Mouse (Mus musculus) small intestine, adult 2 months (tissue): ENCODE results near the gene Lrwd1. TPM values are rescaled to one million over a fixed set of nuclear protein-coding genes. Genes with fewer than 3 reads are reported as not detected.

ENCODE experiments used
- H3K27ac ChIP-seq: fragments of 200-500 bp; 2 replicates; pipeline ENCODE4 v1.5.1; 2012; ENCODE audit warnings: low read depth, low read length, control low read depth, inconsistent platforms; ENCODE audit not compliant: insufficient read depth
- H3K27me3 ChIP-seq: fragments of 200-500 bp; 2 replicates; pipeline ENCODE4 v1.6.1; 2012; ENCODE audit warnings: mild to moderate bottlenecking, moderate library complexity, low read length, inconsistent platforms; ENCODE audit not compliant: control insufficient read depth, insufficient read depth
- H3K36me3 ChIP-seq: fragments of 200-500 bp; 2 replicates; pipeline ENCODE4 v1.6.1; 2012; ENCODE audit warnings: mild to moderate bottlenecking, low read length, control low read depth, inconsistent platforms; ENCODE audit not compliant: control insufficient read depth, insufficient read depth
- H3K4me1 ChIP-seq: fragments of 200-500 bp; 2 replicates; pipeline ENCODE4 v1.6.1; 2012; ENCODE audit warnings: low read length, inconsistent platforms, mixed read lengths; ENCODE audit not compliant: control insufficient read depth, insufficient read depth, insufficient read length
- H3K4me3 ChIP-seq: fragments of 200-500 bp; 2 replicates; pipeline ENCODE4 v1.5.1; 2012; ENCODE audit warnings: low read depth, mild to moderate bottlenecking, control low read depth, inconsistent platforms, low read length, moderate library complexity
- CTCF ChIP-seq: fragments of 200-500 bp; IDR thresholded peaks from 2 replicates; pipeline ENCODE4 v1.5.1; 2012; ENCODE audit warnings: low read depth, mild to moderate bottlenecking, control low read depth, inconsistent platforms, low read length, moderate library complexity, mixed read lengths; ENCODE audit not compliant: insufficient replicate concordance, insufficient read length; ENCODE audit errors: extremely low read depth
- POLR2A ChIP-seq: fragments of 200-500 bp; IDR thresholded peaks from 2 replicates; pipeline ENCODE4 v1.6.1; 2012; ENCODE audit warnings: low read depth, mild to moderate bottlenecking, control low read depth, inconsistent platforms, low read length, moderate library complexity
- WGBS: fragments of 180-500 bp; shearing (Covaris S2); methylation state at CpG from one replicate; pipeline ENCODE4 v1.1.7; 2018; 5-methylcytosine and 5-hydroxymethylcytosine counted together
- polyA plus RNA-seq: library from polyadenylated mRNA; depleted of rRNA; stranded (reverse); fragments of >200 nt; gene quantifications from 2 replicates; pipeline ENCODE4 v1.2.3, GENCODE M21; 2012

The Lrwd1 gene
- polyA plus RNA-seq, 1 experiment = 16.9 TPM

DNA sequence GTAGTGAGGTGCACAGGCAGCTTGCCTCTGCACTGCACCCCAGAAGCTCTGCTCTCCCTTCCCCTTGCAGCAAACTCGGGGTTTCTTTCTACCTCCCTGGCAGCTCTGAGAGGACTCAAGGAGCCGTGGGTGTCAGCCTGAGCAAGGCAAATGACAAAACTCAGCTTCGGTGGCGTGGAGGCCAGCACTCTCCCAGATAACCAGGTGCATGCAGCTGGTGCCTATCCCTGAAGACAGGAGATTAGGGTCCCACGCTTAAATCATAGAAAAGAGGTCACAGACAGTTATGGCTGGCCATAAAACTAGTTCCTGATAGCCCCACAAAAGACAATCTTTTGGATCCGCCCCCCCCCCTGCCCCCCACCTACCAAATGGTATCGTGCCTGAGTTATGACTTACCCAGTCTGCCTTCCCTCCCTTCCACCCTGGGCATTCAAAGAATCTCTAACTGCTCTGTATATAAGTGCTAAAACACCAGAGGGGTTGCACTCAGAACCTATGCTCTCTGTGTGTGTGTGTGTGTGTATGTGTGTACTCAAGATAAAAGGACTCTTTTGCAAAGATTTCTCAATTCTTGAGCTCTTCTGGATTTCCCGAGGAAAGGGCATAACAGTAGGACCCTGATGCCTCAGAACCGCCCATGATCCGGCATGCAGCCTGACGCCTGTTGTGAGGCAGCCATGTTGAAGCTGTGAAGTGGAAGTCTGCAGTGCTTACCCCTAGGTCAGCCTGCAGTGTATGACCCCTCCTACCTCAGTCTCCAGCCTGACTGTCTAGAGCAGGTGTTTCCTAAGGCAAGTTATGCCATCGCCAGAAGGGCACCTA, 8.9 kb upstream of the Lrwd1 start:
- peaks cover 15% of the 10 kb centered on the region for H3K36me3 ChIP-seq
- no peaks in the 10 kb centered on the region for H3K27me3 ChIP-seq
- no peak overlapping the region for H3K4me3 ChIP-seq
- H3K27ac ChIP-seq = no peak overlapping the region
- peaks cover 4% of the 10 kb centered on the region for H3K4me1 ChIP-seq
- WGBS = 31% methylated on average over 12 of the region's 12 CpGs
- no peak for TF ChIP-seq CTCF
- TF ChIP-seq POLR2A = no peak

DNA sequence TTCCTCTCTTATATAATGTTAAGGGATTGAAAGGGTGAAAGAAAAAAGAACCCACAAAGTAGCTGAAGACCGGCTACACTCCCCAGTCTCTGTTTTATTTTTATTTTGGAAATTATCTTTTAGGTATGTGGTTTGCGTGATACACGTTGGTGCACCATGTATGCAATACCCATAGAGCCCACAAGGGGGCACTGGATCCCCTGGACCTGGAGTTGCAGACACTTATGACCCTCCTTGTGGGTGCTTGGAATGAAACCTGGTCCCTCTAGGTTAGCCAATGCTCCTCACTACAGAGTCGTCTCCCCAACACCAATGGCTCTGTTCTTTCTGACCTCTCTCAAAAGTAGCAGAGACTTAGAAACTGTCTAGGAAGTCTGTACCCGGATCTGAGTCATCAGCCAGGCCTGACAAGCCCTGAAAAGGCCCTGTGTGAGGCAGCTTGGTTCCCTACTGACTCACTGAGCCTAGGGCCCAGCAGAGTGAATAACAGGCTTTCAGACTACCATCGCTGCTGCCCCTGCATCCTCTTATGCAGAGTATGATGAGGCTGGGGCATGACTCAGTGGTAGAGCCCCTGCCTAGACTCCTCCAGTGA, 7.4 kb upstream of the Lrwd1 start:
- 89% methylated on average over 6 of the region's 6 CpGs for WGBS
- no peak overlapping the region for H3K4me3 ChIP-seq
- H3K36me3 ChIP-seq = peaks cover 21% of the 10 kb centered on the region
- peak; percentile 45; the same call in 1 of the 2 replicates for TF ChIP-seq CTCF
- no peak for TF ChIP-seq POLR2A
- no peaks in the 10 kb centered on the region for H3K27me3 ChIP-seq
- H3K4me1 ChIP-seq = peaks cover 14% of the 10 kb centered on the region
- no peak overlapping the region for H3K27ac ChIP-seq

DNA sequence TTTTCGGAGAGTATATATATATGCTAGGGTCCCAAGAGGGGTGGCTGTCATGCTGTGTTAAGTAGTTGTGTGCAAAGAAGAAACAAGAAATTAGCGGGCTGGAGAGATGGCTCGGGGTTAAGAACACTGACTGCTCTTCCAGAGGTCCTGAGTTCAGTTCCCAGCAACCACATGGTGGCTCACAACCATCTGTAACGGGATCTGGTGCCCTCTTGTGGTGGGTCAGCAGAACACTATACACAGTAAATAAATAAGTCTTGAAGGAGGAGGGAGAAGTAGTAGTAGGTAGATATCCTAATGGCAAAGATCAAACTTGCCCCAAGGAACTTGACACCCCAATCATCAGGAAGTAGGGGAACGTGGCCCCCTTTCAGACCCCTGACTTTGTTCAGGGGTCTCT, 6.9 kb upstream of the Lrwd1 start:
- TF ChIP-seq CTCF = no peak
- TF ChIP-seq POLR2A = no peak
- peaks cover 14% of the 10 kb centered on the region for H3K4me1 ChIP-seq
- no peak overlapping the region for H3K27ac ChIP-seq
- H3K36me3 ChIP-seq = peaks cover 21% of the 10 kb centered on the region
- no peaks in the 10 kb centered on the region for H3K27me3 ChIP-seq
- WGBS = 88% methylated on average over 5 of the region's 5 CpGs
- no peak overlapping the region for H3K4me3 ChIP-seq

DNA sequence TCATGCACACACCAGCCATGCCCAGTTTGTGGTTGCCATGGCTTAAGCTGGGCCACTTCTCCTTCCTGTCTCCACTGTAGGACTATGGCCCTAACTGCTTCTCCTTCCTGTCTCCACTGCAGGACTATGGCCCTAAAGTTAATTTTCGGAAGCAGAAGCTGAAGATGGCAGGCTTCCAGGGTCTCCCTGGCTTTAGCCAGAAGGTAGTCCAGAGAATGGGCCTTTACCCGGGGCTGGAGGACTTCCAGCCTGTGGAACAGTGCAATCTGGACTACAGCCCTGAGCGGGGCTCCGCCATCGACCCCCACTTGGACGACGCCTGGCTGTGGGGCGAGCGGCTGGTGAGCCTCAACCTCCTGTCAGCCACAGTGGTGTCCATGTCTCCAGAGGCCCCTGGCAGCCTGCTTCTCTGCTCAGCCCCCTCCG, 4.2 kb upstream of the Lrwd1 start:
- Histone ChIP-seq H3K27me3 (no peaks in the 10 kb centered on the region), H3K36me3 (peaks cover 21% of the 10 kb centered on the region), H3K4me1 (peaks cover 18% of the 10 kb centered on the region), H3K27ac (no peak overlapping the region), H3K4me3 (no peak overlapping the region)
- 91% methylated on average over 10 of the region's 10 CpGs for WGBS
- no peak for TF ChIP-seq CTCF
- no peak for TF ChIP-seq POLR2A

DNA sequence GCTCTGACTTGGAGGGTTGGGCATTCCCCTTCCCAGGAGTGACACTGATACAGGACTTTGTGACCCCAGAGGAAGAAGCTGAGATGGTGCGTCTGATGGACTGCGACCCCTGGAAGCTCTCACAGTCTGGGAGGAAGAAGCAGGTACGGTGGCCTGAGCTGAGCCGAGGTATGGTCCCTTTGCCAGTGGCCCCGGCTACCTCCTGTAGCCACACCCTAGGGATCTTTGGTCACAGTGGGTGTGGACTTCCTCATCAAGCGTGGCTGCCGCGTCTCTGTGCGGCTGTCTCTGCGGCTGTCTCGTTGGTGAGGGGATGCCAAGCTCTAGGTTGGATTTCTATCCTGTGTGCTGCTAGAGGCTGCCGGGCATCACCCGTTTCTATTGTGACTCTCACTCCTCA, 3.5 kb upstream of the Lrwd1 start:
- no peak for TF ChIP-seq POLR2A
- Histone ChIP-seq H3K27ac (no peak overlapping the region), H3K4me3 (peak overlapping the region; percentile 14; the same call in 1 of the 2 replicates), H3K27me3 (no peaks in the 10 kb centered on the region), H3K36me3 (peaks cover 21% of the 10 kb centered on the region), H3K4me1 (peaks cover 18% of the 10 kb centered on the region)
- 36% methylated on average over 13 of the region's 13 CpGs for WGBS

DNA sequence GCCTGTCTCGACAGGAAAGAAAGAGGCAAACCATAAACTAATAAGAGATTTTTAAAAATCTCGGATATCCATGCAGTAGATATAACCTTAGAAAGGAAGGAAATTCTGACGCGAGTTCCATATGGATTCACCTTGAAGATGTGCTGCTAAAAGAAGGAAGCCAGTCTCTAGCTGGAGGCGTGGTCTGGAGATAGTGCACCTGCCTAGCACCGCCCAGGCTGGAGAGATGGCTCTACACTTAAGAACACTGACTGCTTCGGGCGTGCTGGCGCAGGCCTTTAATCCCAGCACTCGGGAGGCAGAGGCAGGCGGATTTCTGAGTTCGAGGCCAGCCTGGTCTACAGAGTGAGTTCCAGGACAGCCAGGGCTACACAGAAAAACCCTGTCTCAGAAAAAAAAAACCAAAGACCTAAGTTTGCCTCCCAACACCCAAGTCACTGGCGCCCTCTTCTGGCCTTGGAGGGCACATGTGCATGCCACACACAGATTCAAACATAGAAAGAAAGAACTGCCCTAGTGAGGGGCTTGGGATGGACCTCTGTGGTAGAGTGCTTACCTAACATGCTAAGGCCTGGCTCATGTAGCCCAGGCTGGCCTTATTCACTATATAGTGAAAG, 1.9 kb upstream of the Lrwd1 start:
- H3K4me3 ChIP-seq = peak overlapping the region; percentile 34
- H3K27me3 ChIP-seq = no peaks in the 10 kb centered on the region
- H3K36me3 ChIP-seq = peaks cover 21% of the 10 kb centered on the region
- WGBS = 42% methylated on average over 13 of the region's 13 CpGs
- TF ChIP-seq POLR2A = no peak
- peak; percentile 73; the same call in 1 of the 2 replicates for TF ChIP-seq CTCF
- peaks cover 18% of the 10 kb centered on the region for H3K4me1 ChIP-seq
- H3K27ac ChIP-seq = no peak overlapping the region

DNA sequence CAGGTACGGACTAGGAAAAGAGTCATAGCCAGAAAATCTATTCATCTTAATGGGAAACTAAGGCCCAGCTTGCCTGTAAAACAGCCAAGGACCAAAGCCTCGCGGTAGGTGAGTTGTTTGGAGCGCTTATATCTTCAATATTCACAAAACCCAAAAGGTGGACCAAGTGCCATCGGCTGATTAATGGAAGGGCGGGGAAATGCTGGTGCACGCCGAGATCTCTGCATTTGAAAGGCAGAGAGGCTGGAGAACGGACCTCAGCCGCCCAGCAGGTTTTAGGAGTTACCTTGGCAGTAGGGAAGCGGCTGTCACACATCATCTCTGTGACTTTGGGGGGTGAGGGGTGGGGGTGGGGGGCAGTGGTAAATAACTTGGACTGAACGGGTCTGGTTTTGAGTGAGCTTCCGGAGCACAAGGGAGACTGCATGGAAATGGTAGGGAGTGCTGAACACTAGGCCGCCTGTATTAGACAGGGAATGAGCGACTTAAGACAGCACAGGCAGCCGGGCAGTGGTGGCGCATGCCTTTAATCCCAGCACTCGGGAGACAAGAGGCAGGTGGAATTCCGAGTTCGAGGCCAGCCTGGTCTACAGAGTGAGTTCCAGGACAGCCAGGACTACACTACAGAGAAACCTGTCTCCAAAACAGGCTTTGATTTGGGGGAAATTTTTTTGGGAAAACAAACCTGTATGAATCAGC, 567 bp upstream of the Lrwd1 start:
- peak overlapping the region; percentile 80 for H3K27ac ChIP-seq
- 1% methylated on average over 20 of the region's 20 CpGs for WGBS
- H3K4me3 ChIP-seq = peak overlapping the region; percentile 89
- peaks cover 18% of the 10 kb centered on the region for H3K4me1 ChIP-seq
- no peaks in the 10 kb centered on the region for H3K27me3 ChIP-seq
- H3K36me3 ChIP-seq = peaks cover 21% of the 10 kb centered on the region
- TF ChIP-seq POLR2A (no peak), CTCF (no peak)
